Mouse (Mus musculus): ENCODE results near the gene Gm12166.
A peak's percentile ranks its signal among the peaks of the same experiment; 100 is the strongest.
"Not testable (repeated sequence)": the region's sequence is repeated elsewhere in the genome, so short reads cannot be mapped to it uniquely, and the experiment has no call there.

The Gm12166 gene

GRCm38 (mm10) chr11:46054911-46055895, 3.1 kb upstream of the Gm12166 start:
- DNase-seq, result no peak

DNA sequence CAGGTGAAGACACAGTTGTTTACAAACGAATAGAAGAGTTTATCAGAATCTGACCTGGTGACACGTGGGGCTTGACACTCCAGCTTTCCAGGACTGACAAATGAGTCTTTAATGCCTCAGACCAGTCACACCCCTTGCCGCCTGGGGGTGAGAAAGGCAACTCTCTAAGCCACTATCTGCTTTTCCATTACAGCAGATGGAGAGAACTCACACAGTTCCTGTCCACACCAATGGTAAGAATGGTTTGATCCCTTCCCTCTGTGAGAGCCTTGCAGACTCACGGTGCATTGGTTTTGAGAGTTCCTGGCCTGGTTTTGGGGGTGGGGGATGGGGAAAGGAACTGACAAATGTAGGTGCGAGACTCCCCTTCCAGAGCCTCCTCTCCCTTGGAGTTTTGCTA, 2.2 kb upstream of the Gm12166 start:
- DNase-seq, result no peak

- not testable (repeated sequence) for DNase-seq
Measured at GRCm38 (mm10) chr11:46053457-46053856, 1.3 kb upstream of the Gm12166 start.

- no peak for DNase-seq
Measured at GRCm38 (mm10) chr11:46047264-46047663, 4.9 kb downstream of the Gm12166 start.

GRCm38 (mm10) chr11:46044781-46045180, 7.3 kb downstream of the Gm12166 start:
- no peak for DNase-seq

DNA sequence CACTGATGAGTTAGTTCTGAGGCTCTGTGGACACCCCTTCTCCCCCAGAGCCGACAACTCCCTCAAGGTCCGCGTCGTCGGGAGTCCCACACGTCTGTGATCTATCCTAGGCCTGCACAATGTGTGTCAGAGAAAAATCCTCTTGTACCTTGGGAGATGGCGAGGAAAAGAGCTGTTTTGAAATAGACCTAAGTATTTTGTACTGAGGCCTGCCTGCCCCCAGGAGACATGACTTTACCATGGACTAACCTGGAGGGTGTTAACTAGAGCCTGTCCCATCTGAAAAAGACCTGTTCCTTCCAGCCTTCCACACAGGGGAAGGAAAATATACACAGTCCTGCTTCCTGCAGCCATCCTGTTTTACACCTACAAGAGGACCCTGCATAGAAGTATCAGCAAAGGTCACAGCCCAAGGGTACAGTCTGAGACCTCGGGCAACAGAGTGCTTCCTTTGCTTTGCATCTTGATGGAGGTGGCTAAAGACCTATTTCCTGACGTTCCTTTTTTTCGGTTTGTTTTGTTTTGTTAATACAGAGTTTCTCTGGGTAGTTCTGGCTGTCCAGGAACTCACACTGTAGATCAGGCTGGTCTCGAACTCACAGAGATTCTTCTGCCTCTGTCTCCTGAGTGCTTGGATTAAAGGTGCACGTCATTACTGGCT, 10.4 kb downstream of the Gm12166 start:
- DNase-seq, result no peak

DNA sequence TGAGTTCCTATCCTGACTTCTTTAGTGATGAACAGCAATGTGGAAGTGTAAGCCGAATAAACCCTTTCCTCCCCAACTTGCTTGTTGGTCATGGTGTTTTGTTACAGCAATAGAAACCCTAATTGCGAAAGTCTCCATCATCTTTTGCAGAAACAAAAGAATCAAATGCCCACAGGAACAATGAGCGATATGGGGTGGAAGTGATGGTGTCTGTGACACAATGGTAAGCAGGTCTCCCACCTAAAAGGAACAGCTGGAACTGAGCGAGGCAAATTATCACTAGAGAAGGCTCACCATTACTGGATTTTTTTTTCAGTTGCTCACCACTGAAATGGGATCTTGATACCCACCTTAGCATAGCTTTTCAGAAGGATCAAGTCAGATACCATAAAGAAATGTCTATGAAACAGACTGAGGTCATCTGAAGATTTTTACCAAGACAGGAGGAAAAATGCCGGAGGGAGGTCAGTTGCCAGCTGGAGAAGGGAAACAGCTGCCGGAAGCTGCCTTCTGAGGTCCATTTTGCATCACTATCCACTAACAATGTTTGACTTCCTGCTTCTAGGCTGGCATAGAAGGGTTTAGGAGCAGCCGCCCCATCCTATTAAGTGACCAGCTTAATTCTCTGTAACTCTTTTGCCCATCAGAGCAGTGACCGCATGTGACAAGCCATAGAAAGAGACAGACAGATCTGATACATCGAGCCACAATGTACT, 11.1 kb downstream of the Gm12166 start:
- no peak for DNase-seq

- DNase-seq, result peak; percentile 10
Measured at GRCm38 (mm10) chr11:46039335-46039734, 12.8 kb downstream of the Gm12166 start.

GRCm38 (mm10) chr11:46038901-46039300, 13.2 kb downstream of the Gm12166 start:
- DNase-seq, result no peak

GRCm38 (mm10) chr11:46036374-46036773, 15.7 kb downstream of the Gm12166 start:
- no peak for DNase-seq

DNA sequence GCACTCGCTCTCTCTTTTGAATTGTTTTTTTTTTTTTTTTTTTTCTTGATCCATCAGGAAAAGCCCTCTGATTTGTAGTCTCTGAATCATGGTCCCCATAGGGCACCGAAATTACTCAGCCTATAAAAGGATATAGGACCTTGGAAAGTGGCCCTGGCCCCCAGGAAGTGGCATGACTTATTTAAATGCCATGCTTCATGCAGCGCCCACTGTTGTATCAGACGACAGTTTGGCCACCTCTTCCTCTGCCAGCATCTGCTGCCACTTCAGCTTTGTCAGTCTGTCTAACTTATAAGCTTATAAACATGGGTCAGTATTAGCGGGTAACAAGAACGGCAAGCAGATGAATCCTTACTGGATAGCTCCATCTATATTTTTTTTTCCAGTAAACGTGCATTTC, 19.2 kb downstream of the Gm12166 start:
- DNase-seq, result no peak

DNA sequence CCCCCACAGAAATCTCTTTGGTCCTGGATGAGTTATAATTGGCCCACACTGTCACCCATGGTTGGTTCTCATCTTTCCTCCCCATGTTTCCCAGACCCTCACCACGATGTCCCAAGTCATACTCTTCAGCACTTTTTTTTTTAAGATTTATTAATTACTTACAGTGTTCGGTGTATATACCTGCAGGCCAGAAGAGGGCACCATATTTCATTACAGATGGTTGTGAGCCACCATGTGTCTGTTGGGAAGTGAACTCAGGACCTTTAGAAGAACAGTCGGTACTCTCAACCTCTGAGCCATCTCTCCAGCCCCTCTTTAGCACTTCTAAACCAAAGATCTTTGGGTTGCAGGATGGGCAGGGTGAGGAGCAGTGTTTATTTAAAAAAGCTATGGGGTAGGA, 20.7 kb downstream of the Gm12166 start:
- no peak for DNase-seq

DNA sequence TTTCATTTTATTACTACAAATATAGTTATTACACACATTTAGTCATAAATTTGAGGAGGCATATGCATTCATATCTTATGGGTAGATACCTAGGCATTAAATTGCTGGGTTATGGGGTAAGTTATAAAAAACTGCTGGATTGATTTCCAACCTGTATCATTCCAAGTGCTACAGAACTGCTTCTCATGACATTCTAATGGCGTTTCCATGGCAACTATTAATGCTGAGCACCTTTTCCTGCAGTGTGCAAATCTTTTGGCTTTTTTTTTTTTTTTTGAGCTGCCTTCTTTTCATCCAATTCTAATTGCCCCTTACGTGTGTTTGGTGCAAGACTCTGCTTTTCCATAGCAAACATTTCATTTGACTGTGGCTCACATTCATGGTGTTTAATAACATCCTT, 22.1 kb downstream of the Gm12166 start:
- DNase-seq, result no peak

DNA sequence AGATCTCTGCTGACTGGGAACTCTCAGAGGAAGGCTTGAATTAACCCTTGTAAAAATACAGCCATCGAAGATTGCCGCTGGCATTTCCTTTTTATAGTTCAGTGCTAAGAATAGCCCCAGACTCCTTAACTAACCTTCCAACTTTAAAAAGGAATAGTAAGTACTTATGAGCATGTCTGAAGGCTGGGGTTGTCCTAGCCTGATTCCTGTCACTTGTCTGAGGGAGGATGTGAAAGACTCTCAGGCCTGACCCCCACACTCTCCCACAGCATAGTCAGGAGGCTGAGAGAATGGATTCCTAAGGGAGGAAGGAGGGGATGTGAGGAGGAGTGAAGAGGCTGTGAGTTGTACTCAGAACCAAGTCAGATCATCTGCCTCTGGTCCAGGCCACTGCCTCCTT, 22.6 kb downstream of the Gm12166 start:
- no peak for DNase-seq

DNA sequence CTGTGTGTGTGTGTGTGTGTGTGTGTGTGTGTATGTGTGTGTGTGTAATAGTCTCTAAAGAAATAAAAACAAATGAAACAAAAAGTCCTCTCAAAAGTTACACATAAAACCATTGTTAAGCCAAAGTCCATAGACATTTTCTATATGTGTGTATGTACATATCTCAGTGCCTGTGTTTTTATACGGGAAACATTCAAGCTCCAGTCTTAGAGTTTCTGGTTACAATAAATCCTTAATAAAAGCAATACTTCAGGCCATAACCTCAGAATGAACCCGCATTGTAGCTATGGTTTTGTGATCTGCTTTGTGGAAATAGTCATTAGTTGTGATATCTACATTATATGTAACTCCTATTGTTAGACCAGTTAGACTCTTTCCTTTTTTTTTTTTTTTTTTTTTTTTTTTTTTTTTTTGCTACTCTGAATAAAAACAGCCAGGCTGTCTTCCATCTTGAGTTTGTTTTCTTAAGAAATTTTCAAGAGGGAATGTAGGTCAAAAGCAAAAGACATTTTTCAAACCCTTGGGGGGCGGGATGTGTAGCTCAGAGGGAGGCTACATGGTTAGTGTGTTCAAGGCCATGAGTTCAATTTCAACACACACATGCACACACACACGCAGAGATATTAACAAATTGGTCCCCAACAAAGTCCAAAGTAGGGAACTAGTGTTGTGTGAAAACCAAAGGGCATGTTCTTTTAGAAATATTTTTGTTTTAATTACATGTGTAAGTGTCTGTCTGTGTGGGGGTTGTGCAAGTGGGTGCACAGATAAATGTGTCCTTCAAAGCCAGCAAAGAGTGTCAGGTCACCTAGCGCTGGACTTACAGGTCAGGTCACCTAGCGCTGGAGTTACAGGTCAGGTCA, 23.9 kb downstream of the Gm12166 start:
- DNase-seq, result no peak

- no peak for DNase-seq
Measured at GRCm38 (mm10) chr11:46025962-46026392, 26.1 kb downstream of the Gm12166 start.

DNA sequence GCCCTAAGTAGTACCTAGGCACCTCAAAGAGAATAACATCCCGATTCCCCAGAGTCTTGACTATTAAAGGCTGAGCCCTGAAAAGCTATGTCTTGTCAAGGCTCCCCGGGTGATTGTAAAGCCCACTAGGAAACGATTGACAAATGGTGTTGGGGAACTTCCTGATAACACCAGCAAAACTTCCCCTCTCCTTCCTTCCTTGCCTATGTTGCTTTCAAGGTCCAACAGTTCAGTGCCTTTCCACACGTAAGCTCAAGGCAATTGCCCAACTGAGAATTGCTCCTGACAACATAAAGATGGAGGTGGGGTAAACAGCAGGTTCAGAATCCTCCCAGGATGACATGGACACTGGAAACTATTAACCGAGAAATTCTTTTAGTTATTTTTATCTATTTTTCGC, 29.1 kb downstream of the Gm12166 start:
- DNase-seq, result no peak

- DNase-seq, result no peak
Measured at GRCm38 (mm10) chr11:46021850-46022249, 30.3 kb downstream of the Gm12166 start.

DNA sequence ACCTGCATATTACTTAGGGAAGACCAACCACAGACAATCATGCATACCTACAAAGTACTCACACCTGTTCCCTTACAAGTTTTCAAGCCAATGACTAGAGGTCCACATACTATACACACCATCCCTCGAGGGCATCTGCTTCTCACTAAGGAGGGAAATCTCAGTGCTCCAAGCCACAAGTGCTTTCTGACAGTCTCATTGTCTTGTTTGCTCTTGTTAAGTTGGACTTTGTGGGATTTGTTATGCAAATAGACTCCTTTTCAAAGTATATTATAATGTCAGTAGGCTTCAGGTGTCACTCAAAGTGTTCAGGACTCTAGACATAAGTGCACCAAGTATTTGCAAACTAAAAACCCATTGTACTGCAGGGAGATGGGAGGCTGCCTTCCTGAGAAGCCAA, 31.9 kb downstream of the Gm12166 start:
- no peak for DNase-seq

- peak; percentile 75 for DNase-seq
Measured at GRCm38 (mm10) chr11:46016061-46016460, 36.1 kb downstream of the Gm12166 start.

All from liver (tissue).